Mouse (Mus musculus): Measurements from ENCODE around the gene Pelo.

GRCm38 (mm10) chr13:115126534-115126933 is 36.5 kb upstream of the Pelo start:
- TF ChIP-seq GATA1 (IDR thresholded peaks at IDR 0.05; ENCODE audit: borderline replicate concordance, low read length) (no peak), FLI1 (IDR thresholded peaks at IDR 0.05; ENCODE audit: low read length) (no peak)
